Mouse (Mus musculus): ENCODE measurements at regions not wholly inside any gene's neighbourhood (a gene's known extent, or its start where the extent isn't known, plus 50 kb on each side); places are given as distances from the start of the nearest gene placed in this dataset.

- H3K4me1 ChIP-seq = peaks cover 4% of the 10 kb centered on the region; the same call in 1 of the 2 replicates
- H3K4me2 ChIP-seq (replicated peaks) = no peak overlapping the region
- H3K27me3 ChIP-seq = no peaks in the 10 kb centered on the region
- no peak overlapping the region for H3K4me3 ChIP-seq
- no peaks in the 10 kb centered on the region for H3K36me3 ChIP-seq
- H3K9me3 ChIP-seq = no peaks in the 10 kb centered on the region
- H3K27ac ChIP-seq (replicated peaks) = no peak overlapping the region
- 89% methylated on average over 7 of the region's 7 CpGs for WGBS
- ATAC-seq (ENCODE audit: low FRiP score, low read depth) = no peak
- H3K9ac ChIP-seq (replicated peaks) = no peak overlapping the region
Measured at GRCm38 (mm10) chr13:51301476-51301875, 107.0 kb upstream of the S1pr3 start.

- H3K36me3 ChIP-seq = no peaks in the 10 kb centered on the region
- no peak overlapping the region for H3K4me2 ChIP-seq (replicated peaks)
- no peaks in the 10 kb centered on the region for H3K27me3 ChIP-seq
- no peak overlapping the region for H3K27ac ChIP-seq (replicated peaks)
- H3K4me1 ChIP-seq = no peaks in the 10 kb centered on the region
- ATAC-seq (ENCODE audit: low FRiP score, low read depth) = no peak
- H3K4me3 ChIP-seq = no peak overlapping the region
- H3K9me3 ChIP-seq = no peaks in the 10 kb centered on the region
- H3K9ac ChIP-seq (replicated peaks) = no peak overlapping the region
- WGBS = 54% methylated on average over 3 of the region's 3 CpGs
Measured at GRCm38 (mm10) chr13:51303112-51303511, 105.3 kb upstream of the S1pr3 start.

- 34% methylated on average over 4 of the region's 4 CpGs for WGBS
- H3K27ac ChIP-seq (replicated peaks) = peak overlapping the region; percentile 39; the same call in 1 of the 2 replicates
- H3K9me3 ChIP-seq = no peaks in the 10 kb centered on the region
- H3K9ac ChIP-seq (replicated peaks) = no peak overlapping the region
- no peak overlapping the region for H3K4me2 ChIP-seq (replicated peaks)
- ATAC-seq (ENCODE audit: low FRiP score, low read depth) = no peak
- H3K4me3 ChIP-seq = no peak overlapping the region
- no peaks in the 10 kb centered on the region for H3K36me3 ChIP-seq
- H3K27me3 ChIP-seq = no peaks in the 10 kb centered on the region
- H3K4me1 ChIP-seq = no peaks in the 10 kb centered on the region
Measured at GRCm38 (mm10) chr13:51304631-51305030, 103.8 kb upstream of the S1pr3 start.

- Histone ChIP-seq H3K27me3 (no peaks in the 10 kb centered on the region), H3K9ac (replicated peaks) (no peak overlapping the region), H3K4me2 (replicated peaks) (no peak overlapping the region), H3K4me1 (peaks cover 26% of the 10 kb centered on the region), H3K27ac (replicated peaks) (no peak overlapping the region), H3K36me3 (no peaks in the 10 kb centered on the region), H3K9me3 (no peaks in the 10 kb centered on the region), H3K4me3 (no peak overlapping the region)
- ATAC-seq (ENCODE audit: low FRiP score, low read depth) = no peak
Measured at GRCm38 (mm10) chr13:51309446-51309845, 99.0 kb upstream of the S1pr3 start.

GRCm38 (mm10) chr13:51310041-51310440 lies 98.4 kb upstream of the S1pr3 start:
- ATAC-seq (ENCODE audit: low FRiP score, low read depth) = no peak
- Histone ChIP-seq H3K4me1 (peaks cover 32% of the 10 kb centered on the region), H3K4me2 (replicated peaks) (no peak overlapping the region), H3K9ac (replicated peaks) (no peak overlapping the region), H3K9me3 (no peaks in the 10 kb centered on the region), H3K36me3 (no peaks in the 10 kb centered on the region), H3K27ac (replicated peaks) (no peak overlapping the region), H3K4me3 (no peak overlapping the region), H3K27me3 (no peaks in the 10 kb centered on the region)
- WGBS = 59% methylated on average over 2 of the region's 2 CpGs

- H3K9me3 ChIP-seq = no peaks in the 10 kb centered on the region
- peaks cover 41% of the 10 kb centered on the region for H3K4me1 ChIP-seq
- ATAC-seq (ENCODE audit: low FRiP score, low read depth) = no peak
- H3K9ac ChIP-seq (replicated peaks) = no peak overlapping the region
- no peaks in the 10 kb centered on the region for H3K27me3 ChIP-seq
- no peaks in the 10 kb centered on the region for H3K36me3 ChIP-seq
- WGBS = 65% methylated on average over 8 of the region's 8 CpGs
- H3K4me2 ChIP-seq (replicated peaks) = no peak overlapping the region
- H3K4me3 ChIP-seq = no peak overlapping the region
- H3K27ac ChIP-seq (replicated peaks) = no peak overlapping the region
Measured at GRCm38 (mm10) chr13:51311679-51312255, 96.7 kb upstream of the S1pr3 start.

- Histone ChIP-seq H3K4me2 (replicated peaks) (no peak overlapping the region), H3K27ac (replicated peaks) (peak overlapping the region; percentile 84), H3K4me3 (no peak overlapping the region), H3K9ac (replicated peaks) (no peak overlapping the region), H3K9me3 (no peaks in the 10 kb centered on the region), H3K4me1 (peaks cover 41% of the 10 kb centered on the region), H3K27me3 (no peaks in the 10 kb centered on the region), H3K36me3 (no peaks in the 10 kb centered on the region)
- WGBS = 46% methylated on average over 5 of the region's 5 CpGs
- ATAC-seq (ENCODE audit: low FRiP score, low read depth) = 0 out of 2 replicates have a peak, but pooled peaks have one; percentile 3
Measured at GRCm38 (mm10) chr13:51313129-51313850, 95.1 kb upstream of the S1pr3 start.

- peaks cover 41% of the 10 kb centered on the region for H3K4me1 ChIP-seq
- peak overlapping the region; percentile 84 for H3K27ac ChIP-seq (replicated peaks)
- peak overlapping the region; percentile 0; the same call in 1 of the 2 replicates for H3K4me2 ChIP-seq (replicated peaks)
- H3K27me3 ChIP-seq = no peaks in the 10 kb centered on the region
- no peak overlapping the region for H3K4me3 ChIP-seq
- no peaks in the 10 kb centered on the region for H3K36me3 ChIP-seq
- ATAC-seq (ENCODE audit: low FRiP score, low read depth) = peak; percentile 95
- H3K9ac ChIP-seq (replicated peaks) = no peak overlapping the region
- 3% methylated on average over 5 of the region's 5 CpGs for WGBS
- no peaks in the 10 kb centered on the region for H3K9me3 ChIP-seq
Measured at GRCm38 (mm10) chr13:51314541-51314977, 93.9 kb upstream of the S1pr3 start.

GRCm38 (mm10) chr13:51315008-51315778 lies 93.2 kb upstream of the S1pr3 start:
- Histone ChIP-seq H3K4me2 (replicated peaks) (peak overlapping the region; percentile 0; the same call in 1 of the 2 replicates), H3K36me3 (no peaks in the 10 kb centered on the region), H3K4me1 (peaks cover 41% of the 10 kb centered on the region), H3K9ac (replicated peaks) (no peak overlapping the region), H3K27me3 (no peaks in the 10 kb centered on the region), H3K4me3 (no peak overlapping the region), H3K9me3 (no peaks in the 10 kb centered on the region), H3K27ac (replicated peaks) (peak overlapping the region; percentile 84)
- 41% methylated on average over 10 of the region's 10 CpGs for WGBS
- ATAC-seq (ENCODE audit: low FRiP score, low read depth) = 0 out of 2 replicates have a peak, but pooled peaks have one; percentile 32

GRCm38 (mm10) chr13:51315779-51316041 lies 92.7 kb upstream of the S1pr3 start:
- H3K4me1 ChIP-seq = peaks cover 41% of the 10 kb centered on the region
- no peak for ATAC-seq (ENCODE audit: low FRiP score, low read depth)
- H3K4me3 ChIP-seq = no peak overlapping the region
- no peak overlapping the region for H3K4me2 ChIP-seq (replicated peaks)
- H3K27ac ChIP-seq (replicated peaks) = peak overlapping the region; percentile 84
- no peaks in the 10 kb centered on the region for H3K36me3 ChIP-seq
- 60% methylated on average over 5 of the region's 5 CpGs for WGBS
- H3K9me3 ChIP-seq = no peaks in the 10 kb centered on the region
- H3K9ac ChIP-seq (replicated peaks) = no peak overlapping the region
- no peaks in the 10 kb centered on the region for H3K27me3 ChIP-seq

- ATAC-seq (ENCODE audit: low FRiP score, low read depth) = no peak
- H3K4me2 ChIP-seq (replicated peaks) = no peak overlapping the region
- no peaks in the 10 kb centered on the region for H3K9me3 ChIP-seq
- 82% methylated on average over 7 of the region's 7 CpGs for WGBS
- 0 out of 2 replicates have a peak, but pooled peaks cover 2% of the 10 kb centered on the region for H3K4me1 ChIP-seq
- no peak overlapping the region for H3K4me3 ChIP-seq
- H3K27me3 ChIP-seq = no peaks in the 10 kb centered on the region
- no peak overlapping the region for H3K27ac ChIP-seq (replicated peaks)
- no peak overlapping the region for H3K9ac ChIP-seq (replicated peaks)
- H3K36me3 ChIP-seq = no peaks in the 10 kb centered on the region
Measured at GRCm38 (mm10) chr13:51323058-51323715, 85.3 kb upstream of the S1pr3 start.

- H3K27me3 ChIP-seq = no peaks in the 10 kb centered on the region
- H3K9ac ChIP-seq (replicated peaks) = no peak overlapping the region
- no peaks in the 10 kb centered on the region for H3K9me3 ChIP-seq
- H3K27ac ChIP-seq (replicated peaks) = no peak overlapping the region
- peaks cover 10% of the 10 kb centered on the region; the same call in 1 of the 2 replicates for H3K4me1 ChIP-seq
- no peak overlapping the region for H3K4me3 ChIP-seq
- no peaks in the 10 kb centered on the region for H3K36me3 ChIP-seq
- whole genome bisulfite sequencing = 87% methylated on average over 5 of the region's 5 CpGs
- ATAC-seq (ENCODE audit: low FRiP score, low read depth) = no peak
- H3K4me2 ChIP-seq (replicated peaks) = no peak overlapping the region
Measured at GRCm38 (mm10) chr13:51324714-51325113, 83.7 kb upstream of the S1pr3 start.
